Mouse (Mus musculus) adrenal gland, adult 8-10 months (tissue): ENCODE data around the gene Gm43517. TPM values are rescaled to one million over a fixed set of nuclear protein-coding genes. Genes with fewer than 3 reads are reported as not detected.

Experiments
- DNase-seq: peaks from one replicate; pipeline ENCODE4 v3.0.0; 2022
- total RNA-seq, 4 experiments: library from RNA; stranded (reverse); gene quantifications; 2 replicates each; pipeline ENCODE4 v1.2.4; 2022

Gm43517 gene
- total RNA-seq, 4 experiments from 2014 or later, result not detected

GRCm38 (mm10) chr12:49386081-49386805 is 1.3 kb downstream of the Gm43517 start:
- DNase-seq, result no peak

DNA sequence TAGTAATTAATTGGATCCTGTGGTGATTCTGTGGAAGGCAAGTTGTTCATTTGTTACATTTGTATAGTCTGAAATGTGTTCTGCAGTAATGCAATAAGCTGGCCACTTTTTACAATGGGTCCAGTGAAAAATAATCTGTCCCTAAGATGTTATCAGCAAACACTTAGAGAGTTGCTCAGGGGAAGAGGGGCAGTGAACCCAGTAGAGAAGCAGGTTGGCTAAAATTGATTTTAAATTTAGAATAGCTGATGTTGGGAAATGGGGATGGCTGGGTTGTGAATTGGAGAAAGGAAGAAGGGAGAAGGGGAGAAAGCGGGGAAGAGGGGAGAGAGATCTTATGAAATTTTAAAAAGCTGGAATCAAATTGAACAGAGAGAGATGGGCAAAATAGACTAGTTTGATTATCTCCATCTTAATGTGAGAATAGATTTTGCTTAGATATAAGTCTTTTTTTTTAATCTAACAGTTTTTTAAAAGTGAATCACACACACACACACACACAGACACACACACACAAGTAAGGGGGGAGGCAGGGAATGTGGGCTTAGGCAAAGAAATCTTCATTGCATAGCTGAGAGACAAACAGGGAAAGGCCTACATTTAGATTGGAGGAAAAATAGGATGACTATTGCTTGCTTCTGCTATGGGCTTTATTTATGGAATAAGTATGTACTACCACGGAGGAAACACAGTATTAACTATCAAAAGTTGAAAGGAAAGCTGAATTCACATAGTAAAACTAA is 3.1 kb downstream of the Gm43517 start:
- no peak for DNase-seq

DNA sequence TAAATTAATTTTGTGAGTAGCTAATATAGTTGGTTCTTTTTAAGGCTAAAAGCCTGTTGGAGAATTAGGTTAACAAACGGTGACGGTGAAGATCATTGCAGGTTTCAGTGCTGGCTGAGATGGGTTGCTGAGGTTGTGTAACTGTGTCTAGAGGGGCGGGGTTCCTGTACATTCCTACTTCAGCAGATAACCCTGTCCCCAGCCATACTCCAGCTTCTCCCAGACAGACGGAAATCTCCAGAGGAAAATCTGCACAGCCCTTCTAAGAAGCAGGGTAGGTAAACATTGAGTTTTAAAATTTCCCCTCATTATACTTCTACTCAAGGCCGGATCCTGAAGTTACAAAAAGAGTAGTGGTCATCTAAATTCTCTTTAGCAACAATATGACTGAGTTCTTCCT is 4.7 kb downstream of the Gm43517 start:
- DNase-seq, result no peak

DNA sequence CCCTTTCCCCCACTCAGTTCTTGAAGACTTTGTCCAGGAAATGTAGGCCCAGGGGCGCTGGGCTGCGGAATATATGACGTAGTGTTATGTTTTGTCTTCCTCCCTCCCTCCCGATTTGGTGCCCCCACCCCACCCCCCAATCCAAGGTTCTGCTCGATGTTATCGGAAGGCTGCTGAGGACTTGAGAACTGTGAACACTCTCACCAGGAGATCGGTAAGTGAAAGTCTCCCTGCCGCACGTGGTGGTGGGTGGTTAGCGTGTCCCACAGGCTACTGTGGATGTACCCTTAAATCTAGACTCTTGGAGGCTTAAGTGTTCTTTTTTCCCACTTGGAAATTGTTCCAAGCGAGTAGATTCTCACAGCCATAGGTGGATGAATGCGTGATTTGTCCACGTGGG is 5.3 kb downstream of the Gm43517 start:
- DNase-seq, result no peak

GRCm38 (mm10) chr12:49390926-49391304 is 5.9 kb downstream of the Gm43517 start:
- no peak for DNase-seq

GRCm38 (mm10) chr12:49391305-49392040 is 6.5 kb downstream of the Gm43517 start:
- DNase-seq, result no peak

DNA sequence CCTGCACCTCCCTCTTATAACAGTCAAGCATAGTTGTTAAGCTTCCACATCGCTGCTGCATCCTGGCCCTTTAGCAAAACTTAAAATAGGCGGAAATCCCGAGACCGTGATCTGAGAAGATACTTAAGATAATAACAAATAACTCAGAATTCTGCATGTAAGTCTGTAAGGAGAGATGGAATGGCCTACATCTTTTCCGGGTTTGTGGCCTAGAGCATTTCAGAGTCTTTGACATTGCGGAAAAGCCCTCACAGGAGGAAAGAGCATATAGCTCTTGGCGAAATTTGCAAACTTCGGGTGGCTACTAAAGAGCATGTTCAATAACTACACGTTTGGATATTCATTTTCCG is 7.0 kb downstream of the Gm43517 start:
- no peak for DNase-seq

DNA sequence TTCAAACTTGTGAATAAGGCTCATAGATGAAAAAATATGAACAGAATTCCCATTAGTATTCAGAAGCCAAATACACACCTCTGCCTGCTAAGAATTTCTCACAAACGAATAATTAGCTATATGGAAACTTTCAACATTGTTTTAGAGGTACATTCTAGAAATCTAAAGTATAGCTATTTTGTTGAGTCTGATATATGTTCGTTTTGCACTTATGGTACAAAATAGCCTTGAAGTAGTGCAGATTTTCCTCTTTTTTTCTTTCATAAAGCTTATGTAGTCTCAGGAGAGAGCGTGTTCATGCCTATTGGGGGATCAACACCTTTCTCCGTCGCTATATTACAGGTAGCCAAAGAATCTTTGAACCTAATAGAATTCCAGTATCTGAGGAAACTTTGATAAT is 7.9 kb downstream of the Gm43517 start:
- no peak for DNase-seq

DNA sequence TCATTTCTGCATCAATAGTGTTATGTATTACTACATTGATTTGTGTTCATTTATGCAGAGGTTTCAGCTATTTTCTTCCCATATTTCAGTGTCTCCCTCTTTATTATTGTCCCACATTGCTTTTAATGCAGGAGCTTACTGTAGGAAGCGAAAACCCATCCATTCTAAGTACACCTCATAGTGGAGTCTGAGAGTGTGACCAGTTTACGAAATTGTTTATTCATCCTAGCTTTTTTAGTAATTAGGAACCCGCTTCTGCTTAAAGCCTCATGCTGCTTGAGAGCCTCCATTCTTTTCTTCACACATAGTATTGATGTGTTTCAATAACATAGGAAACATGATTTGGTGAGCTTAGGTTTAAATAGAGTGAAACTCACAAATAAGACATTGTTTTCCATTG is 8.7 kb downstream of the Gm43517 start:
- no peak for DNase-seq

DNA sequence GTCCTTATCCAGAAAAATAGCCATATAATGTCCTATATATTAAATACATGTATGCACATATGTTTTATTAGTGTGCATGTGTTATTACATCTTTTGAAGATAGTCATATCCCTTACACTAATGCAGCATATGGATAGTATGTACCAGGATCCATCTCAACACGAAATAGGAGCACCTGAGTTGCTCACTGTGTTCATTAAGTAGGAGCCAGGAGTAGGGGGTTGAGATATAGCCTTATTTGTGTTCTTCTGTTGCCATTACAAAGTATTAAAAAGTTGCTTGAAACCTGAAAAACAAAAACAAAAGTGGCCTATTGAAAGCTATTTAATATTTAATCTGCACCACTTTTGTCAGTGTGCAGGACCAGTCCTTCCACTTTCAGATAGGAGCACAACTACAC is 9.2 kb downstream of the Gm43517 start:
- DNase-seq, result no peak

GRCm38 (mm10) chr12:49394836-49395235 is 9.9 kb downstream of the Gm43517 start:
- no peak for DNase-seq

DNA sequence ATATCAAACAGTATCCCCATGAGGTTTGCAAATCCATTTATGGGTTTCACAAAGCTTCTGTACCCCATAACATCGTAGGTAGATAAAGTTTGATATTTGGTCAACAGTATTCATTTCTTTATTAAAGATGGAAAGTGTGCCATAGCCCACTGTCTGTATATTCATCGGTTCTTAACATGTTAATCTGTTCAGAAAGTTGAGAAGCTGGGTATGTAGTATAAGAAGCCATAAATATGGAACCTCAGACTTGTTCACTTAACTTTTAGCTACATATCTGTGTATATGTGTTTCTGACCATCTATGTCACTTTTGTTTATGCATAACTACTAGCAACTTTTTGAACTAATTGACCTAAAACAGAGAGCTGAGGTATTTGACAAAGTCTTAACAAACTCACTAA is 11.0 kb downstream of the Gm43517 start:
- DNase-seq, result no peak

GRCm38 (mm10) chr12:49396776-49397175 is 11.8 kb downstream of the Gm43517 start:
- DNase-seq, result no peak

GRCm38 (mm10) chr12:49397443-49398162 is 12.6 kb downstream of the Gm43517 start:
- DNase-seq, result no peak

GRCm38 (mm10) chr12:49398163-49398540 is 13.2 kb downstream of the Gm43517 start:
- no peak for DNase-seq

DNA sequence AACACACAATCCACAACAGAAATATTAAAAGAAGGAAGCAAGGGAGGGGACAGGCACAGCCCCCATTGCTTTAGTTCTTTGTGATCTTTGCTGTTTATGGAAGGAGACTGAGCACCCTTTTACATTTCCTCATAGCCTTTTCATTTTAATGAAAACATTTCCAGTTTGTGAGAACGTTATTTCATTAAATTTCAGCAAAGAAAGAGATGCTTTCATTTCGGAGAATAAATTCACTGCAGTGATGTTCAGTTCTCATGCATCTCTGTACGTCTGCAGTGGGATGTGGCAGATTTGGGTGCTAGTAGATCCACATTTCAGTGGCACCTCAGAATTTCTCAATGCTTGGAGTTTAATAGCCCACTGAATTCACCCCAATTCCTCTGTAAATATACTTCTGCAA is 13.7 kb downstream of the Gm43517 start:
- DNase-seq, result no peak

DNA sequence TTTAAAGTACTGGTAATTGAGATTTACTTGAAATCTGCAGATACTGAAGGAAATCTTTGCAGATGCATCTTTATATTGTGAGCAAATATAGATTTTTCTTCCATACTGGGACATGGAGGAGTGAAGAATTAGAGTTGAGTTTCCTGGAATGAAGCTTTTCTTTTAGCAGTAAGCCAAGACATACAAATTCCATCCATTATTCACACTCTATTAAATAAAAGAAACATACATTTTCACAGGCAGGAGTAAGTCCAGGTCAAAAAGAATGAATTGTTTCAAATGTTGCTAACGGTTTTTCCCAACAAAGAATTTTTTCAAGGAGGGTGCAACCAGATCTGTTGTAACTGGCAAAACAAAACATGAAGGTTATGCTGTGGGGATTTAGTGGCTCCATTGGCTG is 14.6 kb downstream of the Gm43517 start:
- no peak for DNase-seq

GRCm38 (mm10) chr12:49400036-49400852 is 15.3 kb downstream of the Gm43517 start:
- no peak for DNase-seq

- no peak for DNase-seq
Measured at GRCm38 (mm10) chr12:49400853-49401118, 15.8 kb downstream of the Gm43517 start.

- DNase-seq, result no peak
Measured at GRCm38 (mm10) chr12:49401119-49401795, 16.3 kb downstream of the Gm43517 start.

- DNase-seq, result no peak
Measured at GRCm38 (mm10) chr12:49401796-49402130, 16.8 kb downstream of the Gm43517 start.

DNA sequence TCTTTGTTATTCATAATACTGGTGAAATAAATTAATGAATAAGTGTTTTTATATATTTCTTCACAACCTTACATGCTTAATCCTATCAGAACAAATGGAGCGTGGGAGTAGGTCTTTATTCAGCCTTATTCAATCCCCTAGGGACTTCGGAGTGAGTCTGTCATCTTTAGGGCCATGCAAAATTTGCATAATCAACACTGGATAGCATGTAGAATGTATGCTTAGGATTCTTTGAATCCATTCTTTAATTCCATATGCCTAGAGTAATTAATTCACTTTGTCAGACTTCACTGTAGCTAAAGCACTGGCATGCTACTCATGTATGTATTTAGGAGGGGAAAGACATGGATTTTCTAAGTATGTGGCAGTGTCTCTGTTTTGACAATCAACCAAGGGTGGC is 24.9 kb downstream of the Gm43517 start:
- no peak for DNase-seq
